Mouse (Mus musculus) lung, adult 2 months (tissue): ENCODE data around the gene Degs2. TPM values are rescaled to one million over a fixed set of nuclear protein-coding genes. Genes with fewer than 3 reads are reported as not detected.

ENCODE experiments used
- DNase-seq: peaks from one replicate; pipeline ENCODE4 v3.0.0; 2022
- H3K4me1 ChIP-seq: fragments of 200-500 bp; 2 replicates; pipeline ENCODE4 v1.6.1; 2011; ENCODE audit warnings: low read length; ENCODE audit not compliant: control insufficient read depth, insufficient read depth
- H3K4me3 ChIP-seq: fragments of 200-500 bp; replicated peaks from 2 replicates; pipeline ENCODE3; 2011; ENCODE audit warnings: low read depth, mild to moderate bottlenecking, control low read depth, low read length; ENCODE audit errors: extremely low read depth
- CTCF ChIP-seq: fragments of 200-500 bp; IDR thresholded peaks from 2 replicates; pipeline ENCODE4 v1.5.1; 2011; ENCODE audit warnings: mild to moderate bottlenecking, low read length, control low read depth; ENCODE audit not compliant: insufficient read depth
- POLR2A ChIP-seq: fragments of 200-500 bp; IDR thresholded peaks from 2 replicates; pipeline ENCODE4 v1.6.1; 2011; ENCODE audit warnings: low read depth, mild to moderate bottlenecking, control low read depth, low read length, borderline replicate concordance; ENCODE audit errors: extremely low read depth
- WGBS: fragments of 180-500 bp; shearing (Covaris S2); methylation state at CpG from one replicate; pipeline ENCODE4 v1.1.7; 2018; 5-methylcytosine and 5-hydroxymethylcytosine counted together
- polyA plus RNA-seq: library from polyadenylated mRNA; depleted of rRNA; stranded (reverse); fragments of >200 nt; gene quantifications from 2 replicates; pipeline ENCODE4 v1.2.3, GENCODE M21; 2012

The Degs2 gene
- polyA plus RNA-seq, 1 experiment, result 5.3 TPM

DNA sequence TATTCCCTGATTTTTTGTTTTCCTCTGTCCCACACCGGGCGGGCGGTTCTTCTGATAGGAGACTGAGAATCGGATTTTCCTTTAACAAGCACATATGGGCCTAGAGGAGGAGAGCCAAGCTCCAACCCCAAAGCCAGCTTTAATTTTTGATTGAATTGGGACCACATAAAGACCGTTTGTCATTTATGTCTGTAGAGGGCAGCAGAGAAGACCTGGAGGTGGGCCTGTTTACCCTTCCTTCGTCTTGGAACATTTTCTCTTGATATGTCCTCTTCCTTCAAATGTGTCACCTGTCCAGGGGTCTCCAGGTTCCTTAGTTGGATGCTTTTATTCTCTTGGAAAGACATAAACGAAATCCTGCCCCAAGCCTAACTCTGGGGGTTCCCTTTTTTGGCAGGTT is 4.0 kb upstream of the Degs2 start:
- DNase-seq, result no peak
- TF ChIP-seq POLR2A, result no peak
- TF ChIP-seq CTCF, result 0 out of 2 replicates have a peak, but pooled peaks have one; percentile 10
- 45% methylated on average over 7 of the region's 7 CpGs for WGBS
- no peaks in the 10 kb centered on the region for H3K4me1 ChIP-seq
- H3K4me3 ChIP-seq, result no peak overlapping the region

DNA sequence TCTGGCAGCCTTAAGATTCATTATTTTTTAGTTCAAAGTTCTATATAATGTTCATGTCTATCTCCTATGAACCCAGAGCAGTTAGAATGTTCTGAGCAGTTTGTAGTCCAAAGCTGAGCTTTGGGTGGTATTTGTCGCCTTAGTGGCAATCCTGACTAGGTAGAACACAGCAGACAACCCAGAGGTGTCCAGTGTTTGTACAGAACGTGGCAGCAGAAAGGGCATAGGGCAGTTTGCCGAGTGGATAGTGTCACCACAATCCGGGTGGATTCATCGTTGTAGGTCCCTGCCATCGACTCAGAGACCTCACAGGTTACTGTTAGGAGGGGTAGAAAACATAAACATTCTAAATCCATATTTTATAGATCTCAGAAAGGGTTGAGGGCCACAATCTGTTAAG is 3.4 kb upstream of the Degs2 start:
- no peak for DNase-seq
- no peaks in the 10 kb centered on the region for H3K4me1 ChIP-seq
- no peak overlapping the region for H3K4me3 ChIP-seq
- 80% methylated on average over 6 of the region's 6 CpGs for WGBS
- TF ChIP-seq POLR2A (no peak), CTCF (no peak)

DNA sequence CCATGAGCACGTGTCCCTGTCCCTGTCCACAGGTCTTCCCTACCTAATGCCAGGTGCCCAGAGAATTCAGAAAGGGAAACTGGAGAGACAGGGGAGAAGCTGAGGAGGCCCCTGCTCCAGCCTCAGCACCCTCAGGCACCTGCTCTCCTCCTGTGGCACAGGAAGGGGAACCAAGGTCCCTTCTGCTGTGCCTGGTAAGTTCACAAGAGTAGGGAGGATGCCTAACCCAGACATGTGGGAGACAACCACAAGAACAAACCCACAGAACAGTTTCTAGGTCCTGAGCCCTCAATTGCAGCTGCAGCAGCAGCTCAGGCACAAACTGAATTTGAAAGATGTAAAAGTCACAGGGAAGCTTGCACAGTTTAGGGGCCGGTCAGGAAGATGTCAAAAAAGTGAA is 894 bp downstream of the Degs2 start:
- 59% methylated on average over 2 of the region's 2 CpGs for WGBS
- no peak for DNase-seq
- H3K4me3 ChIP-seq, result no peak overlapping the region

DNA sequence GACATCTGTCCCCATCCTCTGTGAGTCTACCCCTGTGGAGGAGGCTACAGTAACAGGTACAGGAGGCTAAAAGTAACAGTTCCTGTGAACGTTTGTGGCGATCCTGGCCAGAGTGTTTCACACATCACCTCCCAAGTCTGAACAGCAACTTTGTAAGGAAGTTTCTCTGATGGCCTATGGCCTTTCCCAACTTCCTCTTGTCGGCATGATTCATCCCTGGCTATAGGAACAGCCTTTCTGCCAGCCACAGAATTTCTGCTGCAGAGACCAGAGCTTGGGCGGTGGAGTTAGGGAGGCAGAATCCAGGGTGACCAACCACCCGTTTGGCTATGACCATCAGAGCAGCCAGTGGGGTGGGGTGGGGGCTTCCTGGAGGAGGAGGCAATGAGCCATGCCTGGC is 2.1 kb downstream of the Degs2 start:
- H3K4me3 ChIP-seq, result no peak overlapping the region
- TF ChIP-seq POLR2A, result no peak
- TF ChIP-seq CTCF, result no peak
- WGBS, result 51% methylated on average over 5 of the region's 5 CpGs

More for the DNA sequence above, 894 bp downstream of the Degs2 start:
- TF ChIP-seq POLR2A (no peak), CTCF (no peak)
- no peaks in the 10 kb centered on the region; the same call in 1 of the 2 replicates for H3K4me1 ChIP-seq

DNA sequence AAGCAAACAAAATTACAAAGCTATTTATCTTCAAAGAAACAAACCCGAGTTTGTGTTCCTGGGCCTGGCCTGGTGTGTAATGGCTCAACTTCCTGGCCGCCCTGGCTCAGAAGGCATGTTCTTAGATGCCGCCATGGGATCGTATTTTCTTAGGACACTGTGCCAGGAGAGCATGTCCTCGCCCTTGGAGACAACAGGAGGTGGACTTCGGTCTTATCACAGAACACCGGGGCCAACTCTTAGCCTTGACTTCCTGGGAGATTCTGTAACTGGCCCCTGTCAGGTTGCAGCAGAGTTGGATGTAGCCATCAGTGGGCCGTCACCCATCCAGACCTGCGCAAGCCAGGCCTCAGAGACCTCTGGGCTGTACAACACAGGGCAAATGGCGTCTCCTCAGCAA is 2.5 kb downstream of the Degs2 start:
- TF ChIP-seq CTCF, result no peak
- no peak overlapping the region for H3K4me3 ChIP-seq

More for the DNA sequence above, 2.1 kb downstream of the Degs2 start:
- DNase-seq, result no peak
- H3K4me1 ChIP-seq, result no peaks in the 10 kb centered on the region; the same call in 1 of the 2 replicates

DNA sequence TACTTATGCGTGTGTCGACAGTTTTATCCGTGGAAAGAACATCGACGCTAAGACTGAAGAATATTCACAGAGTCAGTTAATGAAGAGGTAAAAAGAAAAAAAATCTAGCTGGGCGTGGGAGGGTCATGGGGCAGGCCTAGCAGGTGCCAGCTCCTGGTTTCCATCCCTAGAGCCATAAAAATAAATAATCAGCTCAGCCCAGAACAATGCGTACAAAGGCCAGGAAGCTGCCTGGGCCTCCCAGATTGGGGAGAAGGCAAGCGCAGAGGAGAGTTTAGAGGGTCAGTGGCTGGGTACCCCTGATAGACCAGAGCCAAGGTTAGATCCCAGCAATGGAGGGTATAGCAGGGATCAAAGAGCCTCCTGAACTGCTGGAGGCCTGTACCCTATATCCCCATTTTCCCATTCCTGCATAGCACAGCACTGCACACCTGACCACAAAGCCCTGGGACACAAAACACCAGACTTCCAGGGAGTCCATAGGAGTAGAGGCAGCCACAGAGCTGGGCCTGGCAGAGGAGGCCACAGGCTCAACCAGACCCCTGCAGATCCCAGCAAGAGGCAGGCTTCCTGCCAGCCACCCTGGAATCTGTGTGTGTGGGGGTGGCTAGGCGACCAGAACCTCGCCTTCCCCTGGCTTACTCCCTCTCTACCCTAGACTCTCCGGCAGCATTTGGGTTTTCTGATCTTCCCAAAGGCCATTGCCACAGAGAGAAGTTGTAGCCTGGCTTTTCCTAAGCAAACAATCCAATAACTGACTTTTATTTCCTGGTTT is 3.2 kb downstream of the Degs2 start:
- TF ChIP-seq CTCF, result no peak
- no peak for DNase-seq
- H3K4me1 ChIP-seq, result no peaks in the 10 kb centered on the region; the same call in 1 of the 2 replicates
- H3K4me3 ChIP-seq, result no peak overlapping the region
- WGBS, result 63% methylated on average over 11 of the region's 11 CpGs

More for the DNA sequence above, 2.5 kb downstream of the Degs2 start:
- no peaks in the 10 kb centered on the region; the same call in 1 of the 2 replicates for H3K4me1 ChIP-seq
- DNase-seq, result no peak
- WGBS, result 59% methylated on average over 10 of the region's 10 CpGs

DNA sequence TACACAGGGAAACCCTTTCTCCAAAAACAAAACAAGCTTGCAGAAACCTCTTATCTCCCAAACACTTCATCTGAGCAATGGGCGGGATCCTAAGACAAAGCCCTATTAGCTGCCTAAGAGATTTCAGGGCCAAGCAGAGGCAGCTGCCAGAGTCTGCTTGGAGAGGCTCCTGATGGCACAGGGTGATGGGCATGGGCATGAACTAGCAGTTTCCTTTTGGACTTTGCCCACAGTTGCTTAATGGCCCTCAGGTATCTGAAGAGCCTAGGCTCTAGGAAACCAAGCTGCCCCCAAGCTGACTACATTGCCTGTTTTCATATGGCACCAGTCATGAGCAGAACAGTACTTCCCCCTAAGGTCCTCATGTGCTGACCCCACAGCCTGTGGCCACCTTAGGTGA is 7.9 kb downstream of the Degs2 start:
- no peak for TF ChIP-seq CTCF
- no peak for TF ChIP-seq POLR2A
- Histone ChIP-seq H3K4me1 (no peaks in the 10 kb centered on the region), H3K4me3 (no peak overlapping the region)
- 55% methylated on average over 1 of the region's 1 CpGs for WGBS
- no peak for DNase-seq

DNA sequence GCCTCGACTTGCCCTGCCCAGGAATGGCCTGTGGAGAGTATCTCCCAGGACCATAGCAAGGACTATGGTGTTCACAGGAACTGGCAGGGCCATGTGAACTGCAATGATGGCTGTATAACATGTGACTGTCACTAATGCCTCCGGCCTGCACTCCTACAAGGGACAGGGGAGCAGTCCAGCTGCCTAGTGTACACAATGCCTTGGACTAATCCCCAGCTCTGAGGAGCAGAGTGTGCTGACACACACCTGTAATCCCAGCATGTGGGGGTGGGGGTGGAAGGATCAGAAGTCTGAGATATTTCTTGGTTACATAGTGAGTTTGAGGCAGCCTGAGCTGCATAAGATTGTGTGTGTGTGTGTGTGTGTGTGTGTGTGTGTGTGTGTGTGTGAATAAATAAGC is 8.5 kb downstream of the Degs2 start:
- no peak for DNase-seq
- 68% methylated on average over 2 of the region's 2 CpGs for WGBS
- TF ChIP-seq POLR2A (no peak), CTCF (no peak)
- Histone ChIP-seq H3K4me1 (no peaks in the 10 kb centered on the region), H3K4me3 (no peak overlapping the region)

DNA sequence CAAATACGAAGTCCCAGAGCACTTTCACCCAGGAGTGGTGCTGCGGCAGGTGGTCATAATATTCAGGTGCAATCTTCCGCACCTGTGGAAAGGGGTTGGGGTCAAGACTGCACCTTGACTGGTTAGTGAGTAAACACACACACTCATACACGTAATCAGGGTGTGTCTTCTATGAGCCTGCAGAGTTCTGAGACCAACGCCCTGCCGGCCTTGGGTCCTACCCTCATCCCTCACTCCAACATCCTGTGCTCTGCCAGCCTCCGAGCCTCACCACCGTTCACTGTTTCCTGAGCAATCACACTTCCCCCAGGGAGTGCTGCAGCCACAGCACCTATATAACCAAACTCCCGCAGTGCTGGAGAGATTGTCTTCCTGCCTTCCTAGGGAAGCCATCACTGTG is 11.6 kb downstream of the Degs2 start:
- WGBS, result 55% methylated on average over 9 of the region's 9 CpGs
- no peak for TF ChIP-seq CTCF
- no peak for TF ChIP-seq POLR2A
- DNase-seq, result no peak
- Histone ChIP-seq H3K4me3 (no peak overlapping the region), H3K4me1 (peaks cover 7% of the 10 kb centered on the region; the same call in 1 of the 2 replicates)

DNA sequence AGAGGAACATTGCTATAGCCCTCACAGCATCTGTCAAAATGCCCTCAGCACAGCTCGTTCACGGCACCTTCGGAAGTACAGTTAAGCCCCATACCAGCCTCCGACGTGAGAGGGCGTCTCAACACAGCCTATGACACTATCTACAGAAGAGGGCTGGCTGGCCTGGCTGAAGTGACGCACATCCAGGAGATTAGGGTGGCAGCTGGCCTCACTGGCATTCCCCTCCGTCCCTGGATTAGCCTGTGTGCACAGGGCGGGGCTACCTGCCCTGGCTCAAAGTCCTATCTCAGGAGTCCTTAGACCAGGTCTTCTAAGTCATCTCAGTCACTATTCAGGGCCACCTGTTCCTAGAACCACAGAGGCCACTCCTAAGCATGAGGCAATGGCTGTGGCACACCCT is 12.9 kb downstream of the Degs2 start:
- 65% methylated on average over 9 of the region's 9 CpGs for WGBS
- Histone ChIP-seq H3K4me1 (peaks cover 7% of the 10 kb centered on the region; the same call in 1 of the 2 replicates), H3K4me3 (no peak overlapping the region)
- DNase-seq, result no peak
- TF ChIP-seq CTCF (no peak), POLR2A (no peak)
